Mouse (Mus musculus): Measurements from ENCODE around the gene Dnah8. TPM values are rescaled to one million over a fixed set of nuclear protein-coding genes. Genes with fewer than 3 reads are reported as not detected.

Gene Dnah8
- polyA plus RNA-seq, 1 experiment from 2014 or later = 1.4 TPM

GRCm38 (mm10) chr17:30732736-30733135 lies 108.6 kb downstream of the Dnah8 start:
- 66% methylated on average over 3 of the region's 3 CpGs for WGBS
- no peak for ATAC-seq (ENCODE audit: insufficient number of reproducible peaks, insufficient read depth, low FRiP score, low TSS enrichment)
- no peaks in the 10 kb centered on the region for H3K36me3 ChIP-seq
- no peak overlapping the region for H3K9ac ChIP-seq
- H3K9me3 ChIP-seq = no peaks in the 10 kb centered on the region
- no peaks in the 10 kb centered on the region for H3K27me3 ChIP-seq
- H3K4me2 ChIP-seq (replicated peaks) = no peak overlapping the region
- no peaks in the 10 kb centered on the region for H3K4me1 ChIP-seq
- H3K27ac ChIP-seq = no peak overlapping the region
- no peak overlapping the region for H3K4me3 ChIP-seq

- no peak for ATAC-seq (ENCODE audit: insufficient number of reproducible peaks, insufficient read depth, low FRiP score, low TSS enrichment)
- WGBS = 92% methylated on average over 8 of the region's 8 CpGs
Measured at GRCm38 (mm10) chr17:30734770-30735169, 110.6 kb downstream of the Dnah8 start.

GRCm38 (mm10) chr17:30735454-30735853 lies 111.3 kb downstream of the Dnah8 start:
- H3K27ac ChIP-seq = no peak overlapping the region
- ATAC-seq (ENCODE audit: insufficient number of reproducible peaks, insufficient read depth, low FRiP score, low TSS enrichment) = no peak
- 87% methylated on average over 2 of the region's 2 CpGs for WGBS
- no peak overlapping the region for H3K9ac ChIP-seq
- no peaks in the 10 kb centered on the region for H3K9me3 ChIP-seq
- H3K4me1 ChIP-seq = no peaks in the 10 kb centered on the region
- H3K36me3 ChIP-seq = no peaks in the 10 kb centered on the region
- H3K27me3 ChIP-seq = no peaks in the 10 kb centered on the region
- no peak overlapping the region for H3K4me3 ChIP-seq
- H3K4me2 ChIP-seq (replicated peaks) = no peak overlapping the region

More at GRCm38 (mm10) chr17:30734770-30735169, 110.6 kb downstream of the Dnah8 start:
- no peaks in the 10 kb centered on the region for H3K36me3 ChIP-seq
- H3K9me3 ChIP-seq = no peaks in the 10 kb centered on the region
- H3K4me2 ChIP-seq (replicated peaks) = no peak overlapping the region
- no peaks in the 10 kb centered on the region for H3K4me1 ChIP-seq
- H3K9ac ChIP-seq = no peak overlapping the region
- no peak overlapping the region for H3K4me3 ChIP-seq
- H3K27ac ChIP-seq = no peak overlapping the region
- H3K27me3 ChIP-seq = no peaks in the 10 kb centered on the region

GRCm38 (mm10) chr17:30737797-30738196 lies 113.6 kb downstream of the Dnah8 start:
- Histone ChIP-seq H3K9me3 (no peaks in the 10 kb centered on the region), H3K9ac (no peak overlapping the region), H3K4me1 (no peaks in the 10 kb centered on the region), H3K27me3 (no peaks in the 10 kb centered on the region), H3K27ac (no peak overlapping the region), H3K4me2 (replicated peaks) (no peak overlapping the region), H3K36me3 (no peaks in the 10 kb centered on the region), H3K4me3 (no peak overlapping the region)
- no peak for ATAC-seq (ENCODE audit: insufficient number of reproducible peaks, insufficient read depth, low FRiP score, low TSS enrichment)
- 45% methylated on average over 6 of the region's 6 CpGs for WGBS

GRCm38 (mm10) chr17:30739769-30740168 lies 115.6 kb downstream of the Dnah8 start:
- Histone ChIP-seq H3K27me3 (no peaks in the 10 kb centered on the region), H3K27ac (no peak overlapping the region), H3K4me3 (no peak overlapping the region), H3K36me3 (no peaks in the 10 kb centered on the region), H3K4me1 (no peaks in the 10 kb centered on the region), H3K4me2 (replicated peaks) (no peak overlapping the region), H3K9me3 (no peaks in the 10 kb centered on the region), H3K9ac (no peak overlapping the region)
- WGBS = 89% methylated on average over 3 of the region's 3 CpGs
- ATAC-seq (ENCODE audit: insufficient number of reproducible peaks, insufficient read depth, low FRiP score, low TSS enrichment) = no peak

- no peak for ATAC-seq (ENCODE audit: insufficient number of reproducible peaks, insufficient read depth, low FRiP score, low TSS enrichment)
- H3K4me1 ChIP-seq = no peaks in the 10 kb centered on the region
- no peak overlapping the region for H3K27ac ChIP-seq
- H3K9me3 ChIP-seq = no peaks in the 10 kb centered on the region
- no peaks in the 10 kb centered on the region for H3K36me3 ChIP-seq
- no peak overlapping the region for H3K4me2 ChIP-seq (replicated peaks)
- no peak overlapping the region for H3K4me3 ChIP-seq
- 79% methylated on average over 3 of the region's 3 CpGs for WGBS
- H3K9ac ChIP-seq = no peak overlapping the region
- H3K27me3 ChIP-seq = no peaks in the 10 kb centered on the region
Measured at GRCm38 (mm10) chr17:30743947-30744346, 119.8 kb downstream of the Dnah8 start.

GRCm38 (mm10) chr17:30746056-30747024 lies 122.2 kb downstream of the Dnah8 start:
- Histone ChIP-seq H3K4me1 (no peaks in the 10 kb centered on the region), H3K4me3 (no peak overlapping the region), H3K36me3 (no peaks in the 10 kb centered on the region), H3K27ac (no peak overlapping the region), H3K27me3 (no peaks in the 10 kb centered on the region), H3K9me3 (no peaks in the 10 kb centered on the region), H3K4me2 (replicated peaks) (no peak overlapping the region), H3K9ac (no peak overlapping the region)
- 61% methylated on average over 29 of the region's 29 CpGs for WGBS
- ATAC-seq (ENCODE audit: insufficient number of reproducible peaks, insufficient read depth, low FRiP score, low TSS enrichment) = no peak

GRCm38 (mm10) chr17:30749391-30749790 lies 125.2 kb downstream of the Dnah8 start:
- 86% methylated on average over 12 of the region's 12 CpGs for WGBS

GRCm38 (mm10) chr17:30750269-30750668 lies 126.1 kb downstream of the Dnah8 start:
- no peaks in the 10 kb centered on the region for H3K9me3 ChIP-seq
- H3K36me3 ChIP-seq = no peaks in the 10 kb centered on the region
- H3K4me2 ChIP-seq (replicated peaks) = no peak overlapping the region
- no peak overlapping the region for H3K4me3 ChIP-seq
- no peak overlapping the region for H3K27ac ChIP-seq
- no peaks in the 10 kb centered on the region for H3K4me1 ChIP-seq
- no peak overlapping the region for H3K9ac ChIP-seq
- WGBS = 50% methylated on average over 6 of the region's 6 CpGs
- no peak for ATAC-seq (ENCODE audit: insufficient number of reproducible peaks, insufficient read depth, low FRiP score, low TSS enrichment)
- H3K27me3 ChIP-seq = no peaks in the 10 kb centered on the region

More at GRCm38 (mm10) chr17:30749391-30749790, 125.2 kb downstream of the Dnah8 start:
- Histone ChIP-seq H3K9me3 (no peaks in the 10 kb centered on the region), H3K27ac (no peak overlapping the region), H3K4me1 (no peaks in the 10 kb centered on the region), H3K4me3 (no peak overlapping the region), H3K36me3 (no peaks in the 10 kb centered on the region), H3K9ac (no peak overlapping the region), H3K4me2 (replicated peaks) (no peak overlapping the region), H3K27me3 (no peaks in the 10 kb centered on the region)
- ATAC-seq (ENCODE audit: insufficient number of reproducible peaks, insufficient read depth, low FRiP score, low TSS enrichment) = no peak

GRCm38 (mm10) chr17:30752370-30752818 lies 128.2 kb downstream of the Dnah8 start:
- 80% methylated on average over 12 of the region's 12 CpGs for WGBS
- Histone ChIP-seq H3K9me3 (no peaks in the 10 kb centered on the region), H3K4me3 (no peak overlapping the region), H3K36me3 (no peaks in the 10 kb centered on the region), H3K9ac (no peak overlapping the region), H3K4me2 (replicated peaks) (no peak overlapping the region), H3K27ac (no peak overlapping the region), H3K27me3 (no peaks in the 10 kb centered on the region), H3K4me1 (no peaks in the 10 kb centered on the region)
- ATAC-seq (ENCODE audit: insufficient number of reproducible peaks, insufficient read depth, low FRiP score, low TSS enrichment) = no peak

- Histone ChIP-seq H3K4me1 (no peaks in the 10 kb centered on the region), H3K36me3 (no peaks in the 10 kb centered on the region), H3K4me2 (replicated peaks) (no peak overlapping the region), H3K27ac (no peak overlapping the region), H3K27me3 (no peaks in the 10 kb centered on the region), H3K4me3 (no peak overlapping the region), H3K9me3 (no peaks in the 10 kb centered on the region), H3K9ac (no peak overlapping the region)
- ATAC-seq (ENCODE audit: insufficient number of reproducible peaks, insufficient read depth, low FRiP score, low TSS enrichment) = no peak
- WGBS = 84% methylated on average over 6 of the region's 6 CpGs
Measured at GRCm38 (mm10) chr17:30753201-30753600, 129.0 kb downstream of the Dnah8 start.

GRCm38 (mm10) chr17:30756771-30757170 lies 132.6 kb downstream of the Dnah8 start:
- no peak for ATAC-seq (ENCODE audit: insufficient number of reproducible peaks, insufficient read depth, low FRiP score, low TSS enrichment)
- Histone ChIP-seq H3K4me3 (no peak overlapping the region), H3K27ac (no peak overlapping the region), H3K36me3 (no peaks in the 10 kb centered on the region), H3K9ac (no peak overlapping the region), H3K4me1 (no peaks in the 10 kb centered on the region), H3K27me3 (no peaks in the 10 kb centered on the region), H3K4me2 (replicated peaks) (no peak overlapping the region), H3K9me3 (no peaks in the 10 kb centered on the region)
- WGBS = 93% methylated on average over 5 of the region's 5 CpGs
